Mouse (Mus musculus) forebrain, embryonic 12.5 days (tissue): ENCODE measurements around the gene Sipa1l3. TPM values are rescaled to one million over a fixed set of nuclear protein-coding genes. Genes with fewer than 3 reads are reported as not detected.

Experiments
- ATAC-seq: fragments of 200-750 bp; cut with Nextera tagmentation; 2 replicates; pipeline ENCODE4 v1.8.0; 2017; ENCODE audit warnings: moderate TSS enrichment; ENCODE audit not compliant: low FRiP score
- H3K27ac ChIP-seq: fragments of 300-500 bp; sonication (generic); 2 replicates; pipeline ENCODE4 v1.5.1; 2016; ENCODE audit warnings: mild to moderate bottlenecking
- H3K27me3 ChIP-seq: fragments of 300-500 bp; sonication (generic); 2 replicates; pipeline ENCODE4 v1.6.1; 2016; ENCODE audit warnings: mild to moderate bottlenecking
- H3K36me3 ChIP-seq: fragments of 300-500 bp; sonication (generic); replicated peaks from 2 replicates; pipeline ENCODE4 v1.6.1; 2016; ENCODE audit warnings: mild to moderate bottlenecking
- H3K4me1 ChIP-seq: fragments of 300-500 bp; sonication (generic); 2 replicates; pipeline ENCODE4 v1.6.1; 2016
- H3K4me2 ChIP-seq: fragments of 300-500 bp; sonication (generic); 2 replicates; pipeline ENCODE4 v1.6.1; 2016; ENCODE audit warnings: mild to moderate bottlenecking, moderate library complexity
- H3K4me3 ChIP-seq: fragments of 300-500 bp; sonication (generic); replicated peaks from 2 replicates; pipeline ENCODE4 v1.5.1; 2016; ENCODE audit warnings: mild to moderate bottlenecking
- H3K9ac ChIP-seq: fragments of 300-500 bp; sonication (generic); 2 replicates; pipeline ENCODE4 v1.6.1; 2016; ENCODE audit warnings: mild to moderate bottlenecking
- H3K9me3 ChIP-seq: fragments of 300-500 bp; sonication (generic); 2 replicates; pipeline ENCODE4 v1.6.1; 2016
- WGBS: fragments of 180-500 bp; shearing (Covaris S2); methylation state at CpG from one replicate; pipeline ENCODE4 v1.1.7; 2016; 5-methylcytosine and 5-hydroxymethylcytosine counted together
- polyA plus RNA-seq: library from polyadenylated mRNA; unstranded; fragments of >200 nt; fragmentation: Nextera tagmentation; extraction: Ambion mirVana; gene quantifications from 2 replicates; pipeline ENCODE4 v1.2.1, GENCODE M21; 2016

Gene Sipa1l3
- polyA plus RNA-seq, 1 experiment from 2014 or later = 12.3 TPM

DNA sequence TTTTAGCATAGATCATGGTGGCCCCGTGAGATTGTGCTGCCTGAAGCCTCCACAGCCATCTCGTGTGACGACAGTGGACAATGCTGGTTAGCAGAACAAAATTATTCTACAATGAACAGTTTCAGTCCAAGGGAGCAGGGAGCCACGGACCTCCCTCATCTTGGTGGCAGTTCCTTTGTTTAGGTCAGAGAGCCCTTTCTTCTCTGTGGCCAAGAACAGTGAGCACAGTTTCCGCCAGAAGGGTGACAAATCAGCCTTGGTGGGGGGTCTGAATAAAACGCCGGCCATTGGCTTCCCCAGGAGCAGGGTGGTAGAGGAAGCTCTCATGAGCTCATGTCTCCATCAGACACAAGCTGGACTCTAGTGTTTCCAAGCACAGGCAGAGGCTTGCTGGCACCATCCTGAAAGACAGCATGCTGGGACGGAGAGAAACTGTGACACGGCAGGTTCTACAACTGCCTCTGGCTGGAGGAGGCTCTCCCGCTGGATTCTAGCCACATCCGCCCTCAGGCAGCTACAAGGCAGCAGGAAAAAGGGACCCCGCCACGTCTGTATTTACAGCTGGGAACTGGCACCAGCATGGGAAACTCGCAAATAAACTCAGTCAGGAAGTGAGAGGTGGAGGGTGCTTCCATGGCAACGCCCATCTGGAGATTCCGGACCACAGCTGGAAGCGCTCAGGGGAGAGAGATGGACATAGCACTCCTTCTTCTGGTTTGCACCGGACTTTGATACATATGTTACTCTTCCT, 65.3 kb downstream of the Sipa1l3 start:
- H3K4me2 ChIP-seq = 0 out of 2 replicates have a peak overlapping the region, but pooled peaks have one; percentile 0
- ATAC-seq = 0 out of 2 replicates have a peak, but pooled peaks have one; percentile 39
- no peaks in the 10 kb centered on the region for H3K36me3 ChIP-seq
- no peak overlapping the region for H3K4me3 ChIP-seq
- WGBS = 21% methylated on average over 18 of the region's 18 CpGs
- no peaks in the 10 kb centered on the region for H3K9me3 ChIP-seq
- H3K9ac ChIP-seq = no peak overlapping the region
- peak overlapping the region; percentile 68 for H3K27ac ChIP-seq
- peaks cover 37% of the 10 kb centered on the region for H3K4me1 ChIP-seq
- H3K27me3 ChIP-seq = no peaks in the 10 kb centered on the region

GRCm38 (mm10) chr7:29452381-29452780, 66.1 kb downstream of the Sipa1l3 start:
- WGBS = 93% methylated on average over 6 of the region's 6 CpGs
- no peaks in the 10 kb centered on the region for H3K27me3 ChIP-seq
- H3K9me3 ChIP-seq = no peaks in the 10 kb centered on the region
- peaks cover 37% of the 10 kb centered on the region for H3K4me1 ChIP-seq
- no peak overlapping the region for H3K9ac ChIP-seq
- no peaks in the 10 kb centered on the region for H3K36me3 ChIP-seq
- H3K27ac ChIP-seq = 0 out of 2 replicates have a peak overlapping the region, but pooled peaks have one; percentile 68
- no peak overlapping the region for H3K4me3 ChIP-seq
- H3K4me2 ChIP-seq = no peak overlapping the region
- no peak for ATAC-seq

- Histone ChIP-seq H3K27me3 (no peaks in the 10 kb centered on the region), H3K4me1 (peaks cover 31% of the 10 kb centered on the region), H3K9me3 (no peaks in the 10 kb centered on the region), H3K27ac (no peak overlapping the region), H3K9ac (no peak overlapping the region), H3K4me3 (no peak overlapping the region), H3K4me2 (no peak overlapping the region), H3K36me3 (no peaks in the 10 kb centered on the region)
- 82% methylated on average over 5 of the region's 5 CpGs for WGBS
- no peak for ATAC-seq
These were observed 68.3 kb downstream of the Sipa1l3 start for GRCm38 (mm10) chr7:29450175-29450574.

DNA sequence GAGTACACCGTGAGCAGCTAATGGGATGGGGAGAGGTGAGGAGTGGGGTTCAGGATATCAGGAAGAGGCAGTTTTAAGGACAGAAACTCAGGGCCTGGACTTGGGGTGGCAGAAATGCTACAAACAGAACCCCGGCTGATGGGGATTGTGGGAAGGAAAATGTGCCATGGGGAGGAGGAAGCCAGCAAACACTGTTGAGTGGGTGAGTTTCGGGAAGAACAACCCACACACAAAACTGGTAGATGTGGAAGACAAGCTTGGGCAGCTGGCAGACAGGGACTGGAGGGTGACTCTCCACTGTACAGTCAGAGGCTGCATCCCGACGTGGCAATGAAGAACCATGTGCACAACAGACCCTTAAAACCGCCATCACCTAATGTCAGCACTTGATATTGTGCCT, 69.6 kb downstream of the Sipa1l3 start:
- Histone ChIP-seq H3K27me3 (no peaks in the 10 kb centered on the region), H3K4me3 (no peak overlapping the region), H3K9ac (no peak overlapping the region), H3K27ac (no peak overlapping the region), H3K4me2 (no peak overlapping the region), H3K9me3 (no peaks in the 10 kb centered on the region), H3K36me3 (no peaks in the 10 kb centered on the region), H3K4me1 (peaks cover 22% of the 10 kb centered on the region)
- WGBS = 93% methylated on average over 6 of the region's 6 CpGs
- ATAC-seq = no peak

- no peak for ATAC-seq
- H3K4me1 ChIP-seq = peaks cover 6% of the 10 kb centered on the region
- H3K4me3 ChIP-seq = no peak overlapping the region
- H3K27ac ChIP-seq = no peak overlapping the region
- H3K4me2 ChIP-seq = no peak overlapping the region
- no peaks in the 10 kb centered on the region for H3K27me3 ChIP-seq
- H3K36me3 ChIP-seq = no peaks in the 10 kb centered on the region
- WGBS = 90% methylated on average over 11 of the region's 11 CpGs
- no peak overlapping the region for H3K9ac ChIP-seq
- H3K9me3 ChIP-seq = no peaks in the 10 kb centered on the region
These were observed 71.2 kb downstream of the Sipa1l3 start for GRCm38 (mm10) chr7:29447147-29447829.

GRCm38 (mm10) chr7:29446156-29446555, 72.3 kb downstream of the Sipa1l3 start:
- H3K27ac ChIP-seq = no peak overlapping the region
- no peak overlapping the region for H3K4me3 ChIP-seq
- no peaks in the 10 kb centered on the region for H3K9me3 ChIP-seq
- H3K27me3 ChIP-seq = no peaks in the 10 kb centered on the region
- 88% methylated on average over 4 of the region's 4 CpGs for whole genome bisulfite sequencing
- H3K9ac ChIP-seq = no peak overlapping the region
- ATAC-seq = no peak
- H3K4me2 ChIP-seq = no peak overlapping the region
- H3K4me1 ChIP-seq = peaks cover 12% of the 10 kb centered on the region
- H3K36me3 ChIP-seq = no peaks in the 10 kb centered on the region

- H3K36me3 ChIP-seq = no peaks in the 10 kb centered on the region
- no peak for ATAC-seq
- H3K4me3 ChIP-seq = no peak overlapping the region
- no peak overlapping the region for H3K27ac ChIP-seq
- no peaks in the 10 kb centered on the region for H3K9me3 ChIP-seq
- H3K9ac ChIP-seq = no peak overlapping the region
- H3K27me3 ChIP-seq = no peaks in the 10 kb centered on the region
- peaks cover 20% of the 10 kb centered on the region for H3K4me1 ChIP-seq
- H3K4me2 ChIP-seq = no peak overlapping the region
- WGBS = 86% methylated on average over 5 of the region's 5 CpGs
These were observed 73.9 kb downstream of the Sipa1l3 start for GRCm38 (mm10) chr7:29444527-29444926.

DNA sequence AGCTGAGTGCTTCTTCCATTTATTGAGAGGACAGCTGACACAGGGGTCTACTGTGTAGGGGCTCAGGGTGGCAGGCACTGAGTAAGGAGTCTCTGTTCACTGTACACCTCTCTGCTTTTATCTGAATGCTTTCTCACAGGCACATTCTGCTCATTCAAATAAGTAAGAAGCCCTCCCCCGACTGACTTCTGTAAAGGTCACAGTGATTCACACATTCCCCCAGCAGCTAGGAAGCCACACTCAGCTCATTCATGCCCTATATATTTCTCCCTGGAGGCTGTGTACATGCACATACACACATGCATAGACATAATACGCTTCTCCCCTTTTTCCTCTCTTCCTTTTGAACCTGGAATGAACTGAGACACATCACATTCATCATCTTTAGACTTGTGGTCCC, 74.4 kb downstream of the Sipa1l3 start:
- Histone ChIP-seq H3K36me3 (no peaks in the 10 kb centered on the region), H3K9me3 (no peaks in the 10 kb centered on the region), H3K4me1 (peaks cover 20% of the 10 kb centered on the region), H3K27me3 (no peaks in the 10 kb centered on the region), H3K4me2 (no peak overlapping the region), H3K4me3 (no peak overlapping the region), H3K9ac (no peak overlapping the region), H3K27ac (no peak overlapping the region)
- 85% methylated on average over 2 of the region's 2 CpGs for WGBS
- ATAC-seq = no peak

DNA sequence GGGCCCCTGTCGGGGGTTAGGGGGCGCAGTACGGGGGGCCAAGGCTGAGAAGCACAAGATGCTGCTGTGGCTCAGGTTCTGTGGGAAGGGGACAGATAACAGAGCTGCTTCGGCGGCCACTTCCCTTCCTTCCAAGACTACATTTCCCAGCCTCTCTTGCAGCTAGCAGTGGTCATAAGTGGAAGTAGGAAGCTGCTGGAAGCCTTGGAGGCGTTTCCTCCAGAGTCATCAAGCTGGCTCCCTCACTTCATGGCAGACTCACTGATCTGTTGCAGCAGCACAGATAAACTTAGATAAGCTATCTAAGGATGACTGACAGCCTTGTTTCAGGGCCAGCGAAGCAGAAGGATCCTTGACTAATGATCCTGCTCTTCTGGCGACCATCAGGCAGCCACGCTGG, 76.6 kb downstream of the Sipa1l3 start:
- no peak for ATAC-seq
- WGBS = 49% methylated on average over 9 of the region's 9 CpGs
- no peak overlapping the region for H3K4me3 ChIP-seq
- H3K9ac ChIP-seq = no peak overlapping the region
- no peaks in the 10 kb centered on the region for H3K9me3 ChIP-seq
- no peak overlapping the region for H3K27ac ChIP-seq
- H3K4me2 ChIP-seq = no peak overlapping the region
- peaks cover 20% of the 10 kb centered on the region for H3K4me1 ChIP-seq
- H3K36me3 ChIP-seq = no peaks in the 10 kb centered on the region
- H3K27me3 ChIP-seq = no peaks in the 10 kb centered on the region

- Histone ChIP-seq H3K27me3 (no peaks in the 10 kb centered on the region), H3K9ac (no peak overlapping the region), H3K4me2 (no peak overlapping the region), H3K27ac (no peak overlapping the region), H3K9me3 (no peaks in the 10 kb centered on the region), H3K4me3 (no peak overlapping the region), H3K36me3 (no peaks in the 10 kb centered on the region), H3K4me1 (peaks cover 20% of the 10 kb centered on the region)
- WGBS = 30% methylated on average over 9 of the region's 9 CpGs
- ATAC-seq = no peak
These were observed 77.3 kb downstream of the Sipa1l3 start for GRCm38 (mm10) chr7:29441151-29441550.

- no peak overlapping the region for H3K4me3 ChIP-seq
- no peak overlapping the region for H3K9ac ChIP-seq
- no peaks in the 10 kb centered on the region for H3K9me3 ChIP-seq
- H3K27me3 ChIP-seq = no peaks in the 10 kb centered on the region
- ATAC-seq = no peak
- no peak overlapping the region for H3K4me2 ChIP-seq
- WGBS = 78% methylated on average over 16 of the region's 16 CpGs
- H3K4me1 ChIP-seq = peaks cover 21% of the 10 kb centered on the region
- no peak overlapping the region for H3K27ac ChIP-seq
- H3K36me3 ChIP-seq = no peaks in the 10 kb centered on the region
These were observed 79.7 kb downstream of the Sipa1l3 start for GRCm38 (mm10) chr7:29438655-29439282.

DNA sequence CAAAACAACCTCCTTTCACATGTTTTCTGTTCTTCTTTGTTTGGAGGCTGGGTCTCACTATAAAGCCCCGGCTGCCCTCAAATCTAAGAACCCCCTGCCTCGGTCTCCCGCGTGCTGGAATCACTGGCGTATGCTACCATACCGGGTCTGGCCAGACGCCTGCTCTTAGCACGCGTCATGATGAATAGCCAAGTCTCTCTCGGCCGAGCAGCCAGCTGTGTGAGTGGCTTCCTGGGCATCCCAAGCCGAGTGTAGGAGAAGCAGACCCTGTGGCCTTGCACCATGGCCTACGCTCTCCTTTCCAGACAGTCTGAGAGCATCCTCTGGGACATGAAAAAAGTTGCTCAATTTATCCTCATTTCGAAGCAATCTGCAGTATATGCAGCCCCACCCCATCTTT, 80.2 kb downstream of the Sipa1l3 start:
- H3K36me3 ChIP-seq = no peaks in the 10 kb centered on the region
- WGBS = 92% methylated on average over 14 of the region's 14 CpGs
- no peak overlapping the region for H3K9ac ChIP-seq
- no peak for ATAC-seq
- no peak overlapping the region for H3K4me2 ChIP-seq
- H3K4me1 ChIP-seq = peaks cover 26% of the 10 kb centered on the region
- H3K9me3 ChIP-seq = no peaks in the 10 kb centered on the region
- no peak overlapping the region for H3K4me3 ChIP-seq
- no peak overlapping the region for H3K27ac ChIP-seq
- no peaks in the 10 kb centered on the region for H3K27me3 ChIP-seq
